Mouse (Mus musculus) left cerebral cortex, postnatal 25 days (tissue): ENCODE data around the gene Mcts2. TPM values are rescaled to one million over a fixed set of nuclear protein-coding genes. Genes with fewer than 3 reads are reported as not detected.

Experiments
- DNase-seq, 2 experiments: peaks; one replicate each; pipeline ENCODE4 v3.0.0; 2022; ENCODE audit warnings: low spot score in 2 of 2, mixed read lengths in 1 of 2
- intact Hi-C: fragments of 180-260 bp; cut with DNase I; formaldehyde crosslinking; loops from one replicate; pipeline ENCODE4 v1.15.1; 2025
- total RNA-seq, 2 experiments: library from RNA; stranded (reverse); gene quantifications; 2 replicates each; pipeline ENCODE4 v1.2.3; 2021

Gene Mcts2
- total RNA-seq, 2 experiments from 2014 or later, result 21.3 to 24.5 TPM

GRCm38 (mm10) chr2:152679701-152680355 lies 7.0 kb upstream of the Mcts2 start:
- intact Hi-C loops, result loop anchor here (2.0 kb wide), 1 partner anchor 65 kb away; no protein-coding TSS in a partner anchor
- no peak for DNase-seq

DNA sequence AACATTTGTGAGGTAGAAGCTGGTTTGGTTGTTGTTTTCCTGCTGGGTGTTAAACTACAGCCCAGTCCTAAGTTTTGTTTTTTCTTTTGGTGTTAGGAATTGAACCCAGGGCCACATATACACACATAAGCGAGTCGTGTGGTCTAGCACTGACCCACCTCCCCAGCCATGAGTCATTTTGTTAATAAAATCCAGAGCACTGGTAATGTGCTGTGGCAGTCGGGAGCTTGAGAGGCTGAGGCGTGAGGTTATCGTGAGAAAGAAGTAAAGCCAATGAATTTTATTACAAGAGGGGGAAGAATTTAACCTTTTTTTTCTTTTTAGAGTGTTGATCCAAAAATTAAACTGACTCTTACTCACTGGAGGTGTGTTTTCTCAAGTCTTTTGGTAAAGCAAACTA lies 3.7 kb upstream of the Mcts2 start:
- intact Hi-C loops, result no loop called here
- no peak for DNase-seq

- intact Hi-C loops, result no loop called here
- DNase-seq, result no peak
Measured at GRCm38 (mm10) chr2:152686399-152686798, 436 bp upstream of the Mcts2 start.

GRCm38 (mm10) chr2:152691564-152692217 lies 4.9 kb downstream of the Mcts2 start:
- intact Hi-C loops, result no loop called here
- DNase-seq, result no peak

DNA sequence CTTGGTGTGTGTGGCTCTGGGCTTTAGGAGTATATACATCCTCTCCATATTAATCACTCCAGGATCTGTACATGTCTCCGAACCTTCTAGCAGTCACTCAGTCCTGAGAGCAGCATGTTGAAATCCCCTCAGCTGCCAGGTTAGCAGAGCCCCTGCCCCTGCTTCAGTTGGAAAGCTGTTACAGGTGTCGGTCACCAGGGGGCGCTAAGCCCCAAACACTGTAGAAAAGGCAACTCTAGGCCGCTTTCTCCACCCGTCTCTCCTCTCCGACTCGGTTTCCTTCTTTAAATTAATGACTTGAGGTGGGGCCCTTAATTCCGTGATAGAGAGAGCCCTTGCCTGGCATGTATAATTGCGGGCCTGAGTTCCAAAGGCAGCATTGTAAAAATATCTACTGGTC lies 6.4 kb downstream of the Mcts2 start:
- intact Hi-C loops, result no loop called here
- DNase-seq, result peak; percentile 69 to 72

- intact Hi-C loops, result no loop called here
Measured at GRCm38 (mm10) chr2:152693735-152694134, 6.9 kb downstream of the Mcts2 start.

GRCm38 (mm10) chr2:152694708-152695107 lies 7.9 kb downstream of the Mcts2 start:
- no peak for DNase-seq
- intact Hi-C loops, result no loop called here

More at GRCm38 (mm10) chr2:152693735-152694134, 6.9 kb downstream of the Mcts2 start:
- DNase-seq, result no peak

DNA sequence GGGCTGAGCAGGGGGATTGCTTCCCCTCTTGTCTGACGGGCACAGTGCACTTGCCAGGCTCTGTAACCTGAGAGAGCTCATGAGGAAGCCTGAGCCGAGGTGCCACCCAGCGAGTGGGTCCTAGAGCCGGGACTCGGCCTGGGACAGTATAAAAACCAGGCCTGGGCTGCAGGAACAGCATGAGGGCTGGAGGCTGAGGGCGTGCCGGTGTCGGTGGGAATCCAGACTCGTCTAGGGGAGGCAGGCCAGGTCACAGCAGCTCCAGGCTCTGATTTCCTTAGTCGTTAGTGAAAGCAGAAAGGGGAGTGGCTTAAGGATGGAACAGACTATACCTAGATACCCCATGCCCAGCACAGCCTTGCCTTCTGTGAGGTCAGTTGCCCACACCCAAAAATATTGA lies 9.2 kb downstream of the Mcts2 start:
- intact Hi-C loops, result loop anchor here (1.0 to 2.0 kb wide), 3 partner anchors 45 to 135 kb away; partner anchors contain the start of gene Bcl2l1
- DNase-seq, result no peak

- DNase-seq, result peak; percentile 93 to 94
- intact Hi-C loops, result loop anchor here (1.0 to 2.0 kb wide), 3 partner anchors 44 to 135 kb away; partner anchors contain the start of gene Bcl2l1
Measured at GRCm38 (mm10) chr2:152696476-152697164, 9.8 kb downstream of the Mcts2 start.

GRCm38 (mm10) chr2:152700138-152700537 lies 13.3 kb downstream of the Mcts2 start:
- DNase-seq, result no peak
- intact Hi-C loops, result no loop called here

DNA sequence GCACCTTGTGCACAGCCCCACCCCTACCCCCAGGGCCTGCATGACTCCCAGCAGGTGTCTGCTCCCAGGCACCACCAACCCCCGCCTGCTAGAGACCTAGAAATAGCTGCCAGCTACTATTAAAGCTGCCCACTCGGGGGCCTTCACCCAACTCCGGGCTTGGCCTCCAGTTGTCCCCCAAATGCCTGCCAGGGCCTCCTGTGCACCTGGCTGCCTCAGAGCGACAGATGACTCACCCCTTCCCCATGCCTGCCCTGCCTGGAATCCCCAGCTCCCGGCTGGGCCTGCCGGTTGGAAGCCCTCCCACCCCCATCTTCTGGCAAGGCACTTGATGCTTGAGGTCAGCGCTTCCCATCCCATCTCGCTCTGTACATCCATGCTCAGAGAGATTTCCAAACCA lies 13.9 kb downstream of the Mcts2 start:
- intact Hi-C loops, result no loop called here
- no peak for DNase-seq

DNA sequence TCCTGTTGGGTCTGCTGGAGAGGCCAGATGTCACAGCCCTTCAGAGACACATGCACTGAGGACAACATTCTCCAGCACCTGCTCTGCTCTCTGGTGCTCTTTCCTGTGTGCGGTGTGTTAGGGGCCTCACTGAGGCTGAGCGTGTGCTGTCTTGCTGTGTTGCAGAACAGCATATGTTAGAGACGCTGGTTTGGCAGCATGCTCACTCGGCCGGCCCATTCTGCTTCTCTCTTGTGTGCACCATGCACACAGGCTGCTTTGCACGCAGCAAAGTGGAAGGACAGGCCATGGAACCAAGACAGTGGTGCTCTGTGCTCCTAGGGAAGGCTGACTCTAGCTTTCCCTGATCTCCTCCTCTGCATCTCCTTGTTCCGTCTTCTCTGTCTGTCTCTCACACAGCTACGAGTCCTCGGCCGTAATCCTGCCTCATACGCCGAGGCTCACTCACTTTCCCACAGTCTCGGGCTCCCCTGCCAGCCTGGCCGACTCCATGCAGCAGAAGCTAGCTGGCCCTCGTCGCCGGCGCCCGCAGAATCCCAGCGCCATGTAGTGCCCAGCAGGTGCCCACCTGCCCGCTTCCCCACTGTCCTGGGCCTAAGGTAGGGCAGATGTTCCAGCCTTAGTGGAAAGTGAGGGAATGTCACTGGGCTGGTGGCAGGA lies 16.9 kb downstream of the Mcts2 start:
- intact Hi-C loops, result no loop called here
- DNase-seq, result no peak

DNA sequence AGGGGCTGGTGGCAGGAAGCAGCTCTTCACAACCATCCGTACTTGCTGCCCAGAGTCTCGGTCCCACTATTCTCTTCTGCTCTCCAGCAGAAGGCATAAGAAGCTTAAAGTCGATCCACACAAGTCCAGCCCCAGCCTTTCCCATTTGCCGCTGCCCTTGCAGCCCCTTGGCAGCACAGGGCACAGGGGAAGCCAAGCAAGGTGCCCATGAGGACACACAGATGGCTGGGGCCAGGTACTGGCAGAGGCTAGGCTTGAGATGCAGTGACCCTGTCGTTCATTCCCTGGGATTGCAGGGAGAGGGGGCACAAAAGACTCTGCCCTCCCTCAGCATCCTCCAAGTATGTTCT lies 17.4 kb downstream of the Mcts2 start:
- no peak for DNase-seq
- intact Hi-C loops, result no loop called here

GRCm38 (mm10) chr2:152704811-152705370 lies 18.1 kb downstream of the Mcts2 start:
- DNase-seq, result no peak
- intact Hi-C loops, result no loop called here

GRCm38 (mm10) chr2:152705993-152706571 lies 19.2 kb downstream of the Mcts2 start:
- intact Hi-C loops, result loop anchor here (2.0 kb wide), 1 partner anchor 33 kb away; no protein-coding TSS in a partner anchor
- peak; percentile 34 to 40 for DNase-seq

- intact Hi-C loops, result loop anchor here (2.0 kb wide), 1 partner anchor 32 kb away; no protein-coding TSS in a partner anchor
- DNase-seq, result no peak
Measured at GRCm38 (mm10) chr2:152707186-152707585, 20.4 kb downstream of the Mcts2 start.

DNA sequence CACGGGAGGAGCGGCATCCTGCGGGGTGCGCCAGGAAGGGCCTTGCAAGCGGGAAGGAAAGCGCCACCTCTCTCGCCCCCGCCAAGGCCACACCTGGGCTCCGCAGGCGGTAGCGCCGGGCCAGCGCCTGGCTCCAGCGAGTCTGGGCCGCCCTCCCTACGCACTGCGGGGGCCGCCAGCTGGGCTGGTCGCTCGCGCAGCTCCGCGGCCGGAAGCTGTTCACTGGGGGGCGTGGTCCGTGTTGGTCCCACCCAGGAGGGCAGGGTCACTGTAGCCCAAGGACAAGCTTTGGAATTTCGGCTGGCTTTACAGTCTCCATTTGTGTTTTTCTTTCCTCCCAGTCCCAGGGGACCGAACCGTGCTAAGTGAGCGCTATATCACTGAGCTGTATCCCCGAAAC lies 20.8 kb downstream of the Mcts2 start:
- intact Hi-C loops, result loop anchor here (2.0 kb wide), 1 partner anchor 31 kb away; no protein-coding TSS in a partner anchor
- peak; percentile 69 to 77 for DNase-seq

GRCm38 (mm10) chr2:152709066-152709465 lies 22.2 kb downstream of the Mcts2 start:
- no peak for DNase-seq
- intact Hi-C loops, result no loop called here

DNA sequence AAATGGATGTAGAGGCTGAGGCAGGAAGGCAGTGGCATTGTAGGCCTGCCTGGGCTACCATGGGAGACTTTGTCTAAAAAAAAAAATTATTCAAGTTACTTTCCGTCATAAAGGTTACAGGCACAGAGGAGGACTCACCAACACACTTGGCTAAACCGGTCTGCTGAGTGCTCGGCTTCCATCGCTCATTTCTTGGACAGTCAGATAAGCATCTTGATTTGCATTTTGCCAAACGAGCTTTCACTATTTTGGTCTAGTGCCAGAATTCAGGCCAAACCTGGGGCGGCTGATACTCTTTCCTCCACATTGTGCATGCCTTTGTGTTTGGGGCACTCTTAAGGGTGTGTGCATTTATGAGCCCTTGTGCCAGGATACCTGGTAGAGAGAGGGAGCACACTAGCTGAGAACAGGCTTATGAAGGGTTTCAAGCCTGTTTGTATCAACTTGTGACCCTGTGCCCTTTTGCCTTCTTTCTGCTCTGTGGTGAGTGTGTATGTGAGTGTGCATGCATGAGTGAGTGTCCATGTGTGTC lies 29.5 kb downstream of the Mcts2 start:
- intact Hi-C loops, result no loop called here
- no peak for DNase-seq
